Mouse (Mus musculus) liver, postnatal 0 days (tissue): Measurements from ENCODE around the gene Lexm.

Source experiments
- CTCF ChIP-seq: sonication (generic); IDR thresholded peaks from 2 replicates; pipeline ENCODE4 v1.5.1; 2016; ENCODE audit warnings: antibody characterized with exemption, low read depth
- EP300 ChIP-seq: IDR thresholded peaks from 2 replicates; pipeline ENCODE4 v1.6.1; 2016; ENCODE audit warnings: antibody characterized with exemption, low read depth, mild to moderate bottlenecking

GRCm38 (mm10) chr4:106644218-106644610, 27.2 kb upstream of the Lexm start:
- TF ChIP-seq EP300, result no peak
- TF ChIP-seq CTCF, result no peak
